Mouse (Mus musculus): Measurements from ENCODE around the gene Elf2.

DNA sequence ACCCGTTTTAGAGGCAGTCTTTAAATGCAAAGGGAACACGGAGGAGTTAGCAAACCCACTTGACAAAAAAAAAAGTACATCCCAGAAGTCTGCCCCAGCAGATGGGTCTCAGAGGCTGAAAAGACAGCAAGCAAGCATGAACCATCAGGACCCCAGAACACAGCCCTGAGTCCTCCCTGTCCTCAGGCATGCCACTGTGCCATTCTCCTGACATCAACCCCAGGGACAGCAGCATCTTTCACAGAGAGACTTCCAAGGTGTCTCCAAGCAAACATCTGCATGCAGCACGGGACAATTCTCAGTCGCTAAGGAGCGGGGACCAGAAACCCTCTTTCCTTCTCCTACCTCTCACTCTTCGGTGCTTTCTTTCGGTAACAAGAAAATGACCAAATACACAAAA lies 18.1 kb downstream of the Elf2 start:
- no peak for TF ChIP-seq CTCF (IDR thresholded peaks at IDR 0.05)
- TF ChIP-seq POLR2A (IDR thresholded peaks at IDR 0.05; ENCODE audit: insufficient read depth, low read depth, low read length), result no peak
- no peak for TF ChIP-seq EP300 (IDR thresholded peaks at IDR 0.05; ENCODE audit: insufficient read depth, low read depth, low read length)

All from heart, adult 2 months (tissue).